Mouse (Mus musculus) CH12.LX (cell line): ENCODE data around the gene Nfx1. TPM values are rescaled to one million over a fixed set of nuclear protein-coding genes. Genes with fewer than 3 reads are reported as not detected.

Experiments
- DNase-seq: peaks from one replicate; pipeline ENCODE4 v3.0.0-alpha.2; 2013; ENCODE audit errors: extremely low read depth
- H3K27ac ChIP-seq: 2 replicates; pipeline ENCODE4 v1.5.1; 2012; ENCODE audit warnings: low read depth, mild to moderate bottlenecking, control low read depth, moderate library complexity; ENCODE audit not compliant: insufficient read depth
- H3K27me3 ChIP-seq: replicated peaks from 2 replicates; pipeline ENCODE3; 2012; ENCODE audit warnings: inconsistent platforms
- H3K36me3 ChIP-seq, 2 experiments: replicated peaks in 1 of 2; 2 replicates each; pipeline versions ENCODE3 to v1.6.1; 2012; ENCODE audit warnings: inconsistent platforms in 1 of 2, low read length in 1 of 2, mild to moderate bottlenecking in 1 of 2, mixed read lengths in 1 of 2, moderate library complexity in 1 of 2; ENCODE audit not compliant: control insufficient read depth in 1 of 2, insufficient read depth in 1 of 2
- H3K4me1 ChIP-seq, 2 experiments: 2 replicates each; pipeline ENCODE4 v1.6.1; 2012; ENCODE audit warnings: inconsistent platforms in 1 of 2, moderate library complexity in 1 of 2; ENCODE audit not compliant: insufficient read depth in 2 of 2, control insufficient read depth in 1 of 2
- H3K4me2 ChIP-seq: 2 replicates; pipeline ENCODE4 v1.6.1; 2012; ENCODE audit warnings: low read depth, mild to moderate bottlenecking, control low read depth; ENCODE audit not compliant: poor library complexity, insufficient read depth, severe bottlenecking
- H3K4me3 ChIP-seq, 3 experiments: fragments of 150-350 bp in 1 of 3; sonication (generic) in 1 of 3; replicated peaks in 1 of 3; 2 replicates each; pipeline versions ENCODE3 to v1.5.1; 2011 to 2012; ENCODE audit warnings: low read depth in 2 of 3, low read length in 2 of 3, mild to moderate bottlenecking in 2 of 3, moderate library complexity in 2 of 3, control low read depth in 1 of 3, improper control_type of control experiment in 1 of 3, inconsistent platforms in 1 of 3, mixed read lengths in 1 of 3; ENCODE audit not compliant: poor library complexity in 1 of 3
- H3K79me2 ChIP-seq: replicated peaks from 2 replicates; pipeline ENCODE4 v1.6.1; 2012; ENCODE audit warnings: mild to moderate bottlenecking, moderate library complexity; ENCODE audit not compliant: control insufficient read depth, poor library complexity, insufficient read depth, severe bottlenecking; ENCODE audit errors: extremely low read depth
- H3K9ac ChIP-seq: 2 replicates; pipeline ENCODE4 v1.6.1; 2012; ENCODE audit warnings: low read depth, mild to moderate bottlenecking, control low read depth, moderate library complexity; ENCODE audit not compliant: insufficient read depth
- H3K9me3 ChIP-seq: replicated peaks from 2 replicates; pipeline ENCODE3; 2012; ENCODE audit warnings: low read length, inconsistent platforms, mixed read lengths
- CHD1 ChIP-seq: IDR thresholded peaks from 2 replicates; pipeline ENCODE4 v1.6.1; 2012; ENCODE audit warnings: low read depth, low read length, improper control_type of control experiment, inconsistent platforms
- CTCF ChIP-seq, 2 experiments: IDR thresholded peaks in 1 of 2; conservative IDR thresholded peaks in 1 of 2; 2 replicates each; pipeline ENCODE4 v1.5.1; 2011 to 2012; ENCODE audit warnings: low read depth in 2 of 2, low read length in 2 of 2, improper control_type of control experiment in 1 of 2, inconsistent platforms in 1 of 2, mild to moderate bottlenecking in 1 of 2, moderate library complexity in 1 of 2
- E2F4 ChIP-seq: IDR thresholded peaks from 2 replicates; pipeline ENCODE4 v1.6.1; 2011; ENCODE audit warnings: low read depth, low read length, improper control_type of control experiment; ENCODE audit not compliant: insufficient replicate concordance
- ELF1 ChIP-seq: IDR thresholded peaks from 2 replicates; pipeline ENCODE4 v1.6.1; 2014; ENCODE audit warnings: low read depth, mild to moderate bottlenecking, inconsistent platforms, low read length, improper control_type of control experiment
- GABPA ChIP-seq: IDR thresholded peaks from 2 replicates; pipeline ENCODE4 v1.6.1; 2012; ENCODE audit warnings: low read depth, low read length, improper control_type of control experiment, inconsistent platforms; ENCODE audit not compliant: insufficient replicate concordance
- IRF4 ChIP-seq: IDR thresholded peaks from 2 replicates; pipeline ENCODE4 v1.6.1; 2014; ENCODE audit warnings: low read depth, mild to moderate bottlenecking, inconsistent platforms, low read length, improper control_type of control experiment
- KAT2A ChIP-seq: IDR thresholded peaks from 2 replicates; pipeline ENCODE4 v1.6.1; 2012; ENCODE audit warnings: low read length, improper control_type of control experiment, inconsistent platforms; ENCODE audit not compliant: insufficient replicate concordance
- MAFK ChIP-seq: IDR thresholded peaks from 2 replicates; pipeline ENCODE4 v1.6.1; 2011; ENCODE audit warnings: low read length, improper control_type of control experiment; ENCODE audit not compliant: insufficient replicate concordance
- MAX ChIP-seq: IDR thresholded peaks from 2 replicates; pipeline ENCODE4 v1.6.1; 2011; ENCODE audit warnings: low read length, improper control_type of control experiment
- MAZ ChIP-seq: IDR thresholded peaks from 2 replicates; pipeline ENCODE4 v1.6.1; 2012; ENCODE audit warnings: low read depth, mild to moderate bottlenecking, inconsistent platforms, low read length, improper control_type of control experiment, moderate library complexity
- MXI1 ChIP-seq: IDR thresholded peaks from 2 replicates; pipeline ENCODE4 v1.6.1; 2011; ENCODE audit warnings: mild to moderate bottlenecking, low read depth, low read length, improper control_type of control experiment
- POLR2AphosphoS2 ChIP-seq: IDR thresholded peaks from 2 replicates; pipeline ENCODE4 v1.6.1; 2011; ENCODE audit warnings: low read depth, low read length, improper control_type of control experiment
- RCOR1 ChIP-seq: conservative IDR thresholded peaks from 2 replicates; pipeline ENCODE4 v1.6.1; 2012; ENCODE audit warnings: low read depth, mild to moderate bottlenecking, inconsistent platforms, low read length, improper control_type of control experiment
- SIN3A ChIP-seq: IDR thresholded peaks from 2 replicates; pipeline ENCODE4 v1.6.1; 2012; ENCODE audit warnings: low read length, improper control_type of control experiment, inconsistent platforms
- SMC3 ChIP-seq: IDR thresholded peaks from 2 replicates; pipeline ENCODE4 v1.6.1; 2011; ENCODE audit warnings: low read depth, low read length, improper control_type of control experiment
- TBP ChIP-seq: conservative IDR thresholded peaks from 2 replicates; pipeline ENCODE4 v1.6.1; 2011; ENCODE audit warnings: low read depth, low read length, improper control_type of control experiment
- USF1 ChIP-seq: IDR thresholded peaks from 2 replicates; pipeline ENCODE4 v1.6.1; 2014; ENCODE audit warnings: low read depth, mild to moderate bottlenecking, inconsistent platforms, low read length, improper control_type of control experiment
- USF2 ChIP-seq: conservative IDR thresholded peaks from 2 replicates; pipeline ENCODE4 v1.6.1; 2011; ENCODE audit warnings: low read depth, low read length, improper control_type of control experiment
- ZC3H11A ChIP-seq: IDR thresholded peaks from 2 replicates; pipeline ENCODE4 v1.6.1; 2012; ENCODE audit warnings: low read depth, mild to moderate bottlenecking, inconsistent platforms, low read length, improper control_type of control experiment
- ZKSCAN1 ChIP-seq: IDR thresholded peaks from 2 replicates; pipeline ENCODE4 v1.6.1; 2012; ENCODE audit warnings: low read depth, inconsistent platforms, low read length, improper control_type of control experiment, borderline replicate concordance
- ZNF384 ChIP-seq: IDR thresholded peaks from 2 replicates; pipeline ENCODE4 v1.6.1; 2012; ENCODE audit warnings: low read depth, low read length, improper control_type of control experiment, inconsistent platforms
- dilution Hi-C: fragments of 300-500 bp; cut with MboI; formaldehyde crosslinking; loops from 2 replicates; pipeline ENCODE4 v1.14.3; 2020; ENCODE audit warnings: low sequenced_read_pairs; ENCODE audit not compliant: extremely low pct_unique_long_range_greater_than_20kb, extremely low pct_ligation_motif_present
- in situ Hi-C: fragments of 300-500 bp; cut with MboI; formaldehyde crosslinking; loops from 3 replicates; pipeline ENCODE4 v1.14.3; 2019; ENCODE audit warnings: low sequenced_read_pairs, low pct_ligation_motif_present, low pct_unique_long_range_greater_than_20kb, mixed read lengths
- polyA plus RNA-seq: library from polyadenylated mRNA; unstranded; fragments of >175 nt; gene quantifications from 2 replicates; pipeline ENCODE4 v1.2.1, GENCODE M21; 2012; ENCODE audit warnings: low read depth; ENCODE audit not compliant: insufficient read length
- total RNA-seq, 2 experiments: library from RNA; depleted of rRNA; stranded (reverse); fragments of 300-350 nt in 1 of 2; fragments of >200 nt in 1 of 2; gene quantifications; 2 replicates each; pipeline ENCODE4 v1.2.3; 2012 to 2014

Nfx1 gene
- total and polyA plus RNA-seq, 3 experiments = 55.5 to 89.8 (median 70.5) TPM

DNA sequence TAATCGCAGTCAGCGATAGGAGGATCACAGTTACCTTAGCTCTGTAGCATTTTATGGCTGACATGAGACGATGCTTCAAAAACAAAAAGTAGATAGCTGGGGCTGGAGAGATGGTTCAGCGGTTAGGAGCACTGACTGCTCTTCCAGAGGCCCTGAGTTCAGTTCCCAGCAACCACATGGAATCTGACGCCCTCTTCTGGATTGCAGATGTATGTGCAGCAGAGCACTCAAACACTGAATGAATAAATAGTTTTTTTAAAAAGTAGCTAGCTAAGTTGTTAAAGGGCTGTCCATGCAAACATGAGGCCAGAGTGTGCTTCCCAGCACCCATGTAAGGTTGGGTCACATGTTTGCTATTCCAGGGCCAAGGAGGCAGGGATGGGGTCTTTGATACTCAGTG, 50.4 kb downstream of the Nfx1 start:
- H3K4me1 ChIP-seq = peaks cover 2 to 8% of the 10 kb centered on the region in 2 experiments
- H3K36me3 ChIP-seq = peaks cover 64 to 92% of the 10 kb centered on the region in 2 experiments
- H3K79me2 ChIP-seq = no peaks in the 10 kb centered on the region
- no peaks in the 10 kb centered on the region for H3K27me3 ChIP-seq
- in situ Hi-C loops (no loop called here), dilution Hi-C loops (no loop called here)
- TF ChIP-seq ZC3H11A (no peak), GABPA (no peak), SMC3 (no peak), ELF1 (no peak), SIN3A (no peak), KAT2A (no peak), MAFK (no peak), POLR2AphosphoS2 (no peak), USF2 (no peak), CHD1 (no peak), ZKSCAN1 (no peak), ZNF384 (no peak), MAZ (no peak), MXI1 (no peak), MAX (no peak), TBP (no peak), IRF4 (no peak), USF1 (no peak), RCOR1 (no peak), CTCF (conservative IDR thresholded peaks at IDR 0.05 in 1 of 2, IDR thresholded peaks at IDR 0.05 in 1 of 2; ENCODE audit: low read depth in 2 of 2, low read length in 2 of 2) (no peak)
- no peak overlapping the region for H3K4me3 ChIP-seq
- H3K9me3 ChIP-seq = no peaks in the 10 kb centered on the region
- H3K4me2 ChIP-seq = no peak overlapping the region
- no peak for DNase-seq
- no peak overlapping the region for H3K27ac ChIP-seq
- no peak overlapping the region for H3K9ac ChIP-seq

DNA sequence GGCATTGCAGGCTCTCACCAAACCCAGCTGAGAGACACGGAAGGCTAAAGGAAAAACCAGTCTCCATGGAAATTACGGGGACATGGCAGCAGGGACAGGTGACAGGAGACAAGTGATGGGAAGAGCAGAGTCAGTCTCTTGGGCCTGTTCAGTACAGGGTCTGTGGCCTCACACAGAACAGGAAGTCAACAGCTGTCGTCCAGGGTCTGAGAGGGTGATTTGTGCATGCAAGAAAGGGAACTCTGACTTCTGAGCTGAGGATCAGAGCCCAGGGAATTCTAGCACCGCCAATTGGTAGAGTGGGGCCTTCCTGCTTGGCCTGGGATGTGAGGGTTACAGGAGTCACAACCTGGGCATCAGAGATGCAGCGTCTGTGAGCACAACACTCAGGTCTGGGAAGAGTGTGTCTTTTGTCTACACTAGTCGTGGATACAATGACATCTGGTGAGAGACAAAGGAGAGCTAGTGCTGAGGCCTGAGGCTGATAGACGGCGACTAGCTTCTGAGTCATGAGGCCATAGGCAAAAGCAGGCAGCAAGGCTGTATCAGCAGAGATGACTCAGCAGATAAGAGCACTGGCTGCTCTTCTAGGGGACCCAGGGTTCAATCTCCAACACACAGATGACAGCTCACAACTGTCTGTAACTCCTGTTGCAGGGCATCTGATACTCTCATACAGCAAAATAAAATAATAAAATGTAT, 55.5 kb downstream of the Nfx1 start:
- dilution Hi-C loops (no loop called here), in situ Hi-C loops (no loop called here)
- Histone ChIP-seq H3K4me2 (no peak overlapping the region), H3K27me3 (no peaks in the 10 kb centered on the region), H3K36me3 (peaks cover 44 to 87% of the 10 kb centered on the region in 2 experiments), H3K9me3 (no peaks in the 10 kb centered on the region), H3K79me2 (no peaks in the 10 kb centered on the region), H3K9ac (no peak overlapping the region), H3K4me1 (peaks cover 5 to 28% of the 10 kb centered on the region in 2 experiments), H3K27ac (peak overlapping the region; percentile 57), H3K4me3 (no peak overlapping the region)
- DNase-seq = peak; percentile 45
- TF ChIP-seq USF2 = no peak
- TF ChIP-seq E2F4 = no peak
- peak; percentile 78 for TF ChIP-seq MAFK
- TF ChIP-seq SIN3A = no peak
- TF ChIP-seq SMC3 = no peak
